Mouse (Mus musculus) limb, embryonic 11.5 days (tissue): ENCODE measurements at regions not wholly inside any gene's neighbourhood (a gene's known extent, or its start where the extent isn't known, plus 50 kb on each side); places are given as distances from the start of the nearest gene placed in this dataset.
"Not testable (repeated sequence)": the region's sequence is repeated elsewhere in the genome, so short reads cannot be mapped to it uniquely, and the experiment has no call there.

Experiments used
- ATAC-seq: fragments of 200-750 bp; cut with Nextera tagmentation; 2 replicates; pipeline ENCODE4 v1.8.0; 2017; ENCODE audit warnings: low read depth; ENCODE audit not compliant: insufficient number of reproducible peaks, low FRiP score, low TSS enrichment
- DNase-seq: peaks from one replicate; pipeline ENCODE4 v3.0.0-alpha.2; 2015; ENCODE audit warnings: low spot score
- H3K27ac ChIP-seq: fragments of 300-500 bp; sonication (generic); replicated peaks from 2 replicates; pipeline ENCODE4 v1.5.1; 2014; ENCODE audit warnings: low read depth, mild to moderate bottlenecking, low read length
- H3K27me3 ChIP-seq: fragments of 300-500 bp; sonication (generic); 2 replicates; pipeline ENCODE4 v1.6.1; 2014; ENCODE audit warnings: mild to moderate bottlenecking, low read length, mixed read lengths; ENCODE audit not compliant: control insufficient read depth, insufficient read depth
- H3K36me3 ChIP-seq: fragments of 300-500 bp; sonication (generic); 2 replicates; pipeline ENCODE4 v1.6.1; 2014; ENCODE audit warnings: mild to moderate bottlenecking, low read length, moderate library complexity, mixed read lengths; ENCODE audit not compliant: control insufficient read depth, insufficient read depth
- H3K4me1 ChIP-seq: fragments of 300-500 bp; sonication (generic); 2 replicates; pipeline ENCODE4 v1.6.1; 2014; ENCODE audit warnings: low read length, mixed read lengths; ENCODE audit not compliant: control insufficient read depth, insufficient read depth
- H3K4me2 ChIP-seq: fragments of 300-500 bp; sonication (generic); 2 replicates; pipeline ENCODE4 v1.6.1; 2014; ENCODE audit warnings: low read depth, mild to moderate bottlenecking, moderate library complexity; ENCODE audit not compliant: severe bottlenecking
- H3K4me3 ChIP-seq: fragments of 300-500 bp; sonication (generic); 2 replicates; pipeline ENCODE4 v1.5.1; 2014; ENCODE audit warnings: low read depth, low read length
- H3K9ac ChIP-seq: fragments of 300-500 bp; sonication (generic); 2 replicates; pipeline ENCODE4 v1.6.1; 2014; ENCODE audit warnings: mild to moderate bottlenecking, low read length
- H3K9me3 ChIP-seq: fragments of 300-500 bp; sonication (generic); 2 replicates; pipeline ENCODE4 v1.6.1; 2016; ENCODE audit warnings: low read length; ENCODE audit not compliant: control insufficient read depth
- WGBS: fragments of 180-500 bp; shearing (Covaris S2); extraction: QIAGEN DNeasy Blood & Tissue Kit; methylation state at CpG from one replicate; pipeline ENCODE4 v1.1.7; 2014; 5-methylcytosine and 5-hydroxymethylcytosine counted together

- Histone ChIP-seq H3K4me1 (0 out of 2 replicates have a peak, but pooled peaks cover 3% of the 10 kb centered on the region), H3K27me3 (no peaks in the 10 kb centered on the region), H3K36me3 (no peaks in the 10 kb centered on the region), H3K9me3 (no peaks in the 10 kb centered on the region), H3K27ac (no peak overlapping the region), H3K4me2 (no peak overlapping the region), H3K9ac (no peak overlapping the region), H3K4me3 (no peak overlapping the region)
- ATAC-seq (no peak), DNase-seq (no peak)
- 85% methylated on average over 2 of the region's 2 CpGs for WGBS
Observed at GRCm38 (mm10) chr15:5869866-5870265, 429.7 kb upstream of the Dab2 start.

- H3K4me1 ChIP-seq: 0 out of 2 replicates have a peak, but pooled peaks cover 3% of the 10 kb centered on the region
- H3K9ac ChIP-seq: no peak overlapping the region
- no peaks in the 10 kb centered on the region for H3K36me3 ChIP-seq
- no peaks in the 10 kb centered on the region for H3K27me3 ChIP-seq
- H3K9me3 ChIP-seq: no peaks in the 10 kb centered on the region
- H3K4me3 ChIP-seq: no peak overlapping the region
- DNase-seq (no peak), ATAC-seq (no peak)
- 86% methylated on average over 3 of the region's 3 CpGs for WGBS
- H3K4me2 ChIP-seq: no peak overlapping the region
- H3K27ac ChIP-seq: no peak overlapping the region
Observed at GRCm38 (mm10) chr15:5872042-5872441, 427.5 kb upstream of the Dab2 start.

- H3K4me2 ChIP-seq: no peak overlapping the region
- no peaks in the 10 kb centered on the region for H3K36me3 ChIP-seq
- H3K9me3 ChIP-seq: no peaks in the 10 kb centered on the region
- WGBS: 92% methylated on average over 5 of the region's 5 CpGs
- no peak overlapping the region for H3K4me3 ChIP-seq
- H3K4me1 ChIP-seq: no peaks in the 10 kb centered on the region
- no peak overlapping the region for H3K27ac ChIP-seq
- no peak overlapping the region for H3K9ac ChIP-seq
- H3K27me3 ChIP-seq: no peaks in the 10 kb centered on the region
- DNase-seq (no peak), ATAC-seq (no peak)
Observed at GRCm38 (mm10) chr15:5877749-5878148, 421.8 kb upstream of the Dab2 start.

- Histone ChIP-seq H3K9ac (no peak overlapping the region), H3K4me3 (no peak overlapping the region), H3K4me1 (no peaks in the 10 kb centered on the region), H3K36me3 (no peaks in the 10 kb centered on the region), H3K27ac (no peak overlapping the region), H3K4me2 (no peak overlapping the region), H3K27me3 (no peaks in the 10 kb centered on the region), H3K9me3 (no peaks in the 10 kb centered on the region)
- no peak for DNase-seq
- ATAC-seq: no peak
- 89% methylated on average over 3 of the region's 3 CpGs for WGBS
Observed at GRCm38 (mm10) chr15:5891188-5891587, 408.4 kb upstream of the Dab2 start.

GRCm38 (mm10) chr15:5892034-5892433 lies 407.6 kb upstream of the Dab2 start:
- H3K27me3 ChIP-seq: no peaks in the 10 kb centered on the region
- no peaks in the 10 kb centered on the region for H3K9me3 ChIP-seq
- H3K36me3 ChIP-seq: no peaks in the 10 kb centered on the region
- DNase-seq: no peak
- H3K4me3 ChIP-seq: no peak overlapping the region
- H3K4me1 ChIP-seq: no peaks in the 10 kb centered on the region
- no peak for ATAC-seq
- H3K4me2 ChIP-seq: no peak overlapping the region
- 85% methylated on average over 3 of the region's 3 CpGs for WGBS
- H3K9ac ChIP-seq: no peak overlapping the region
- H3K27ac ChIP-seq: no peak overlapping the region

GRCm38 (mm10) chr15:5895688-5896470 lies 403.7 kb upstream of the Dab2 start:
- H3K9me3 ChIP-seq, DNase-seq, H3K27me3 ChIP-seq, H3K27ac ChIP-seq, H3K9ac ChIP-seq, H3K4me3 ChIP-seq, H3K36me3 ChIP-seq, H3K4me1 ChIP-seq, ATAC-seq, H3K4me2 ChIP-seq: not testable (repeated sequence)
- WGBS: 88% methylated on average over 5 of the region's 5 CpGs

GRCm38 (mm10) chr15:5915261-5915660 lies 384.3 kb upstream of the Dab2 start:
- no peaks in the 10 kb centered on the region for H3K36me3 ChIP-seq
- no peaks in the 10 kb centered on the region for H3K4me1 ChIP-seq
- 13% methylated on average over 2 of the region's 2 CpGs for WGBS
- H3K9me3 ChIP-seq: no peaks in the 10 kb centered on the region
- no peak overlapping the region for H3K9ac ChIP-seq
- H3K27ac ChIP-seq: no peak overlapping the region
- DNase-seq (no peak), ATAC-seq (no peak)
- no peak overlapping the region for H3K4me2 ChIP-seq
- H3K4me3 ChIP-seq: no peak overlapping the region
- H3K27me3 ChIP-seq: no peaks in the 10 kb centered on the region

GRCm38 (mm10) chr15:5920058-5920457 lies 379.5 kb upstream of the Dab2 start:
- ATAC-seq: no peak

GRCm38 (mm10) chr15:5927768-5928167 lies 371.8 kb upstream of the Dab2 start:
- ATAC-seq (no peak), DNase-seq (no peak)
- Histone ChIP-seq H3K4me2 (no peak overlapping the region), H3K36me3 (no peaks in the 10 kb centered on the region), H3K27me3 (no peaks in the 10 kb centered on the region), H3K4me1 (no peaks in the 10 kb centered on the region), H3K27ac (no peak overlapping the region), H3K9ac (no peak overlapping the region), H3K4me3 (no peak overlapping the region), H3K9me3 (no peaks in the 10 kb centered on the region)
- WGBS: 81% methylated on average over 3 of the region's 3 CpGs

More at GRCm38 (mm10) chr15:5920058-5920457, 379.5 kb upstream of the Dab2 start:
- DNase-seq: no peak
- no peaks in the 10 kb centered on the region for H3K27me3 ChIP-seq
- no peak overlapping the region for H3K9ac ChIP-seq
- 37% methylated on average over 4 of the region's 4 CpGs for WGBS
- H3K36me3 ChIP-seq: no peaks in the 10 kb centered on the region
- no peak overlapping the region for H3K4me3 ChIP-seq
- H3K27ac ChIP-seq: no peak overlapping the region
- no peak overlapping the region for H3K4me2 ChIP-seq
- H3K4me1 ChIP-seq: no peaks in the 10 kb centered on the region
- H3K9me3 ChIP-seq: no peaks in the 10 kb centered on the region
